Mouse (Mus musculus): Measurements from ENCODE around the gene Ddx28. TPM values are rescaled to one million over a fixed set of nuclear protein-coding genes. Genes with fewer than 3 reads are reported as not detected.

Gene Ddx28
- total RNA-seq (2014; fragmentation: Nextera tagmentation) = 9.9 TPM in 2 replicates
- 18.6 and 19.4 TPM in 2 replicates for total RNA-seq (2017)
- polyA plus RNA-seq (2012) = 22.6 and 26.0 TPM in 2 replicates

GRCm38 (mm10) chr8:106011643-106011986 is at the start of gene Ddx28:
Ddx28 (minus strand) TSS chr8:106011882.
- no peaks in the 10 kb centered on the region for H3K9me3 ChIP-seq (replicated peaks)
- peaks cover 41% of the 10 kb centered on the region for H3K4me1 ChIP-seq (ENCODE audit: insufficient read depth, low read depth, low read length)
- DNase-seq (ENCODE audit: low spot score) (peak; percentile 40), ATAC-seq (ENCODE audit: extremely low read depth, insufficient number of reproducible peaks, low FRiP score, poor library complexity, severe bottlenecking) (no peak)
- no peak for TF ChIP-seq GATA2 (IDR thresholded peaks at IDR 0.05; ENCODE audit: borderline replicate concordance, low read depth, low read length)
- TF ChIP-seq GATA1 (IDR thresholded peaks at IDR 0.05; ENCODE audit: borderline replicate concordance, low read length) = no peak
- TF ChIP-seq POLR2AphosphoS5 (IDR thresholded peaks at IDR 0.05; ENCODE audit: insufficient replicate concordance, low read depth, low read length) = no peak
- no peak for TF ChIP-seq TAL1 (conservative IDR thresholded peaks at IDR 0.05; ENCODE audit: low read depth, low read length)
- TF ChIP-seq CTCF (IDR thresholded peaks at IDR 0.05; ENCODE audit: low read depth, low read length) = no peak
- peak within 1 kb of the TSS; percentile 99 for H3K4me3 ChIP-seq (ENCODE audit: low read depth, low read length)
- no peaks in the 10 kb centered on the region for H3K27me3 ChIP-seq (ENCODE audit: insufficient read depth, low read length)
- peaks cover 41% of the 10 kb centered on the region for H3K36me3 ChIP-seq (replicated peaks)

DNA sequence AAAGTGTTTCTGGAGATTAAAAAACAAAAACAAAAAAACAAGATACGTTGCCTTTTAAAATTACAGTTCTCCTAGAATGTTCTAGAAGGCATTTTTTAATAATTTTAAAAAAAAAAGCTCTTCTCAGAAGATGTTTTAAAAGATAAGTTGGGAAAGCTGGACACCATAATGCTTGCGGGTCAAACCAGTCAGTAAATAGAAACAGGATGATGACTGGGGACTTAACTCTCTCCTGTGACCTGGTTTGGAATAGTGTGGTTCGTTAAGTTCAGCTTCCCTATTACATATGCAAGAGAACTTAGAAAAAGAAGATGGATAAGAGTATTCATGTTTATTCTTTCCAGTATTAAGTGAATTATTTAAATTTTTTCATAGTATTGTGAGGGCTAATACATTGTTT is 48.8 kb upstream of the Ddx28 start:
- peaks cover 18% of the 10 kb centered on the region for H3K36me3 ChIP-seq (replicated peaks)
- ATAC-seq (ENCODE audit: extremely low read depth, insufficient number of reproducible peaks, low FRiP score, poor library complexity, severe bottlenecking) (no peak), DNase-seq (ENCODE audit: low spot score) (no peak)
- H3K4me3 ChIP-seq (ENCODE audit: low read depth, low read length) = peak overlapping the region; percentile 95
- TF ChIP-seq TAL1 (conservative IDR thresholded peaks at IDR 0.05; ENCODE audit: low read depth, low read length) (no peak), GATA1 (IDR thresholded peaks at IDR 0.05; ENCODE audit: borderline replicate concordance, low read length) (no peak), GATA2 (IDR thresholded peaks at IDR 0.05; ENCODE audit: borderline replicate concordance, low read depth, low read length) (no peak), POLR2AphosphoS5 (IDR thresholded peaks at IDR 0.05; ENCODE audit: insufficient replicate concordance, low read depth, low read length) (no peak), CTCF (IDR thresholded peaks at IDR 0.05; ENCODE audit: low read depth, low read length) (no peak)
- no peaks in the 10 kb centered on the region for H3K27me3 ChIP-seq (ENCODE audit: insufficient read depth, low read length)
- no peaks in the 10 kb centered on the region for H3K9me3 ChIP-seq (replicated peaks)
- peaks cover 45% of the 10 kb centered on the region for H3K4me1 ChIP-seq (ENCODE audit: insufficient read depth, low read depth, low read length)

DNA sequence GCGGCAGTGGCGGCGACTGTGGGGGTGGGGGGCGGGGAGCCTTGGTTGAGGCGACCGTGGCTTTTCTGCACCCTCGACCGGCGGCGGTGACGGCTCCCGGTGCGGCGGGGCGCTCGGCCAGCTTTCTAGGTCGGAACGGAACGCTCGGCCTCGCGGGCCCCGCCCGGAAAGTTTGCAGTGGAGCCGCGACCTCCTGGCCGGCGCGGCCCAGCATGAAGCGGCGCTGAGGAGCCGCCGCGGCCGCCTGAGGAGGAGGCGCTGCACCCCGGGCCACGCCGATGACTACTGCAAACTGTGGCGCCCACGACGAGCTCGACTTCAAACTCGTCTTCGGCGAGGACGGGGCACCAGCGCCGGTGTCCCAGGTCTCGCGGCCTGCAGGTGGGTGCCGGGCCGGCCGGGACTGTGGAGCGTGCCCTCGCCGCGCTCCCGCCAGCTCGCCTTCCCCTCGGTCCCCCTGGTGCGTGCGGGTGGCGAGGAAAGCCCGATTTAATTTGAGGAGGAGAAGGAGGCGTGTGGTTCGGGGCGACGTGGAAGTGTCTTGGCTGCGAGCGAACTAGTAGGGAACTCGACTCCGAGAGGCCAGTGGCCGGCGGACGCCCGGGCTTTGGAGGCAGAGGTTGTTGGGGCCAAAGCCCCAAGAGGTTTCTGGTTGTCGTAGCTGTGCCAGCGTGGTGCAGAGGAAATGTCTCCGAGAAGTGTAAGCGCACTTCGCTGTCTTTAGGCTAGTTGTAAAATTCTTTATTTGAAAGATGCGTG is 48.1 kb upstream of the Ddx28 start:
- Histone ChIP-seq H3K9me3 (replicated peaks) (no peaks in the 10 kb centered on the region), H3K4me1 (ENCODE audit: insufficient read depth, low read depth, low read length) (peaks cover 42% of the 10 kb centered on the region), H3K4me3 (ENCODE audit: low read depth, low read length) (peak overlapping the region; percentile 95), H3K36me3 (replicated peaks) (peaks cover 25% of the 10 kb centered on the region), H3K27me3 (ENCODE audit: insufficient read depth, low read length) (no peaks in the 10 kb centered on the region)
- no peak for ATAC-seq (ENCODE audit: extremely low read depth, insufficient number of reproducible peaks, low FRiP score, poor library complexity, severe bottlenecking)
- TF ChIP-seq TAL1 (conservative IDR thresholded peaks at IDR 0.05; ENCODE audit: low read depth, low read length) = no peak
- no peak for TF ChIP-seq POLR2AphosphoS5 (IDR thresholded peaks at IDR 0.05; ENCODE audit: insufficient replicate concordance, low read depth, low read length)
- TF ChIP-seq GATA1 (IDR thresholded peaks at IDR 0.05; ENCODE audit: borderline replicate concordance, low read length) = no peak
- TF ChIP-seq CTCF (IDR thresholded peaks at IDR 0.05; ENCODE audit: low read depth, low read length) = no peak
- TF ChIP-seq GATA2 (IDR thresholded peaks at IDR 0.05; ENCODE audit: borderline replicate concordance, low read depth, low read length) = no peak
- DNase-seq (ENCODE audit: low spot score) = peak; percentile 59

DNA sequence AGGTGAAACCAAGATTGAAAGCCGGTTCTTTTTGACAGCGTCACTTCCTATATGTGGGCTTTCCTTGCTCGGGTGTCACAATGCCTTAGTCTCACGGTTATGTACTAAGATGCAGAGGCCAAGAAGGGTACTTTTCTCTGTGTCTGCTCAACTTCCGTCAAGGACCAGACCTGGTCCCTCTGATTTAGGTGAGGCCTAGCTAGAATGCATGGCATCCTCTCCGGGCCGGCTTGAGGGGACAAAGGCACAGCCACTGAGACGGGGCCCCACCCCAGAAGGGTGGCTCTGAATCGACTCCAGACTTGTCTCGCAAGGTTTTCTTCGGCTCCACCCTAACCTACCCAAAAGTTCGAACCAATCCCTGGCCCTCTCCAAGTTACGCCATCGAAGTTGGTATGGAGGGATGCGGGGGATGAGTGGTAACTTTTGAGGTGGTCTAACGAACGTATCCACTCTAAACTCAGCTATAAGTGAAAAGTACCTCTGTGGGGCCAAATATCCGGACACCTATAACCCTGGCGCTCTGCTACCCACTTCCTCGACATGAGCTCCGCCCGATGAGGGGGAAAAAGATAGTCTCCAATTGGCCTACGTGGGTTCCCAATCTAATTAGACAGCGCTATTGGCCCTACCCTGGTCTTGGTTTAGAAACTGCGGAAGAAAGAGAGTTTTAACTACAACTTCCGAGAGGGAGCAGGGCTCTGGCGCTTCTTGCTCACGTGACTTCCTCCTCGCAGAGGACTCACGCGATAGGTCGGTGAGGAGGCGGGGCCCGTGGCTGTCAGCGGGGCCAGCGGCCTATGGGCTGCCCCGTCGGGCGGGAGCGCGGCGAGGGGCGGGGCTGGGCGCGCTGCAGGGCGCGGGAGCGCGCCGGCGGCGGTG is 47.3 kb upstream of the Ddx28 start, which contains the start of gene Nfatc3:
Nfatc3 (plus strand) TSS at position 110 of the 882 bp plus-strand sequence.
- peak; percentile 90 for ATAC-seq (ENCODE audit: extremely low read depth, insufficient number of reproducible peaks, low FRiP score, poor library complexity, severe bottlenecking)
- Histone ChIP-seq H3K36me3 (replicated peaks) (peaks cover 31% of the 10 kb centered on the region), H3K27me3 (ENCODE audit: insufficient read depth, low read length) (no peaks in the 10 kb centered on the region), H3K4me1 (ENCODE audit: insufficient read depth, low read depth, low read length) (peaks cover 45% of the 10 kb centered on the region), H3K9me3 (replicated peaks) (no peaks in the 10 kb centered on the region), H3K4me3 (ENCODE audit: low read depth, low read length) (peak within 1 kb of the TSS; percentile 95)
- DNase-seq (ENCODE audit: low spot score) = peak; percentile 90
- TF ChIP-seq CTCF (IDR thresholded peaks at IDR 0.05; ENCODE audit: low read depth, low read length) = no peak
- peak; percentile 39; the same call in 1 of the 2 replicates for TF ChIP-seq POLR2AphosphoS5 (IDR thresholded peaks at IDR 0.05; ENCODE audit: insufficient replicate concordance, low read depth, low read length)
- TF ChIP-seq TAL1 (conservative IDR thresholded peaks at IDR 0.05; ENCODE audit: low read depth, low read length) = no peak

DNA sequence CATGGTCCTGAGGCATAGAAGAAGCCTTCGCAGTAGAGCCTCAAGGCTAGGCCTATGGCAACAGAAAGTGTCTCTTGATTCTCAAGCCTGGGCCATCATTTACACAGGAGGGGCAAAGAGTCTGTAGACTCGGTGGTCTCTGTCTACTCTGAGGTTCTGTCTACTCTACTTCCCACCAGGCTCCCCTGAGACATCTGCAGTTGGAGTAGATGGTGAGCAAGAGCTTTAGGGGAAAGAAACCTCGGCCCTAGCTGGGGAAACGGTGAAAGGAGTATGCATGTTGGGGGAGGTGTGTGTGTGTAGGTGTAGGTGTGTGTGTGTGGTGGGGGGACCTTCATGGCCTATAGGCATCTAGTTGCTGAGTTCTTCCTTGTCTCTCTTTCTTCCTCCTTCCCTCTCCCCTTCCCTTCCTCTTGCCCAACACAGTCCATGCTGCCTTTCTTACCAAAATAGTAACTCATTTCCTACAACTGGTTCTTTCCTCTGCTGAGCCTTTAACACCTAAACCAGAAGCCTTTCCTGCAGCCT is 44.8 kb upstream of the Ddx28 start:
- Histone ChIP-seq H3K4me1 (ENCODE audit: insufficient read depth, low read depth, low read length) (peaks cover 43% of the 10 kb centered on the region), H3K9me3 (replicated peaks) (no peaks in the 10 kb centered on the region), H3K36me3 (replicated peaks) (peaks cover 53% of the 10 kb centered on the region), H3K27me3 (ENCODE audit: insufficient read depth, low read length) (no peaks in the 10 kb centered on the region), H3K4me3 (ENCODE audit: low read depth, low read length) (no peak overlapping the region)
- no peak for TF ChIP-seq CTCF (IDR thresholded peaks at IDR 0.05; ENCODE audit: low read depth, low read length)
- no peak for TF ChIP-seq GATA2 (IDR thresholded peaks at IDR 0.05; ENCODE audit: borderline replicate concordance, low read depth, low read length)
- no peak for TF ChIP-seq POLR2AphosphoS5 (IDR thresholded peaks at IDR 0.05; ENCODE audit: insufficient replicate concordance, low read depth, low read length)
- no peak for TF ChIP-seq TAL1 (conservative IDR thresholded peaks at IDR 0.05; ENCODE audit: low read depth, low read length)
- no peak for TF ChIP-seq GATA1 (IDR thresholded peaks at IDR 0.05; ENCODE audit: borderline replicate concordance, low read length)
- DNase-seq (ENCODE audit: low spot score) (no peak), ATAC-seq (ENCODE audit: extremely low read depth, insufficient number of reproducible peaks, low FRiP score, poor library complexity, severe bottlenecking) (no peak)

- Histone ChIP-seq H3K27me3 (ENCODE audit: insufficient read depth, low read length) (no peaks in the 10 kb centered on the region), H3K9me3 (replicated peaks) (no peaks in the 10 kb centered on the region), H3K4me3 (ENCODE audit: low read depth, low read length) (no peak overlapping the region), H3K4me1 (ENCODE audit: insufficient read depth, low read depth, low read length) (peaks cover 43% of the 10 kb centered on the region), H3K36me3 (replicated peaks) (peaks cover 68% of the 10 kb centered on the region)
- no peak for ATAC-seq (ENCODE audit: extremely low read depth, insufficient number of reproducible peaks, low FRiP score, poor library complexity, severe bottlenecking)
- DNase-seq (ENCODE audit: low spot score) = no peak
- no peak for TF ChIP-seq GATA2 (IDR thresholded peaks at IDR 0.05; ENCODE audit: borderline replicate concordance, low read depth, low read length)
- TF ChIP-seq GATA1 (IDR thresholded peaks at IDR 0.05; ENCODE audit: borderline replicate concordance, low read length) = no peak
These were observed 43.4 kb upstream of the Ddx28 start for GRCm38 (mm10) chr8:106055038-106055437.

Measured in G1E (cell line).